Mouse (Mus musculus) liver, embryonic 14.5 days (tissue): Measurements from ENCODE around the gene Kcnmb1.

Experiments
- CTCF ChIP-seq: IDR thresholded peaks from 2 replicates; pipeline ENCODE4 v1.5.1; 2016; ENCODE audit warnings: antibody characterized with exemption, low read depth, control low read depth
- EP300 ChIP-seq: IDR thresholded peaks from 2 replicates; pipeline ENCODE4 v1.6.1; 2016; ENCODE audit warnings: antibody characterized with exemption, low read depth

DNA sequence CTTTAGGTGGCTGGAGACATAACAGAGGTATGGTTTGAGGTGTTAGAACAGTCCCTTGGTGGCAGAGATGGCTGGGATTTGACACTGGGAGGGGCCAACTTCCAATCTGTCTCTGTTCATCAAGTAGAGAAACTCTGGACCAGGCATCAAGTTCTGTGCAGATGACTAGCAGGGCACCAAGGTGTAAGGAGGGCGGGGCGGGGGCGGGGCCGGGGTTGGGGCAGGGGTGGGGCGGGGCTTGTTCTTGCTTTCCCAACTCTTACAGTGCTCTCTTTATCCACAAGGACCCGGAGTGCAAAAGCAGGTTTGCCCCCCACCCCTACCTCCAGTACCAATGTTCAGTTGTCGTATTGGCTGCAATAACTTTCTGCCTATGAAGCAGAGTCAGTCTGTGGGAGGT lies 635 bp upstream of the Kcnmb1 start:
- no peak for TF ChIP-seq CTCF
- TF ChIP-seq EP300: no peak
